Mouse (Mus musculus) heart, postnatal 0 days (tissue): Measurements from ENCODE around the gene Rbfox1. TPM values are rescaled to one million over a fixed set of nuclear protein-coding genes. Genes with fewer than 3 reads are reported as not detected.

Source experiments
- ATAC-seq: fragments of 200-750 bp; cut with Nextera tagmentation; 2 replicates; pipeline ENCODE4 v1.8.0; 2017; ENCODE audit warnings: low read depth, moderate number of reproducible peaks, moderate library complexity; ENCODE audit not compliant: insufficient read depth
- DNase-seq: peaks from one replicate; pipeline ENCODE4 v3.0.0-alpha.2; 2016; ENCODE audit warnings: low spot score
- H3K27ac ChIP-seq: fragments of 300-500 bp; sonication (generic); 2 replicates; pipeline ENCODE4 v1.5.1; 2014; ENCODE audit warnings: low read depth, mild to moderate bottlenecking
- H3K27me3 ChIP-seq: fragments of 300-500 bp; sonication (generic); 2 replicates; pipeline ENCODE4 v1.6.1; 2014; ENCODE audit warnings: low read length, mixed read lengths; ENCODE audit not compliant: control insufficient read depth, insufficient read depth
- H3K36me3 ChIP-seq: fragments of 300-500 bp; sonication (generic); replicated peaks from 2 replicates; pipeline ENCODE4 v1.6.1; 2014; ENCODE audit warnings: low read length, mixed read lengths; ENCODE audit not compliant: control insufficient read depth, insufficient read depth
- H3K4me1 ChIP-seq: fragments of 300-500 bp; sonication (generic); 2 replicates; pipeline ENCODE4 v1.6.1; 2014; ENCODE audit warnings: antibody characterized with exemption; ENCODE audit not compliant: control insufficient read depth, insufficient read depth
- H3K4me2 ChIP-seq: fragments of 300-500 bp; sonication (generic); 2 replicates; pipeline ENCODE4 v1.6.1; 2014; ENCODE audit warnings: low read depth, mild to moderate bottlenecking, low read length, moderate library complexity
- H3K4me3 ChIP-seq: fragments of 300-500 bp; sonication (generic); 2 replicates; pipeline ENCODE4 v1.5.1; 2014; ENCODE audit warnings: low read depth, low read length
- H3K9ac ChIP-seq: fragments of 300-500 bp; sonication (generic); replicated peaks from 2 replicates; pipeline ENCODE4 v1.6.1; 2014; ENCODE audit warnings: low read depth, low read length, mixed read lengths
- H3K9me3 ChIP-seq: fragments of 300-500 bp; sonication (generic); replicated peaks from 2 replicates; pipeline ENCODE4 v1.6.1; 2016; ENCODE audit warnings: low read length; ENCODE audit not compliant: control insufficient read depth
- CTCF ChIP-seq: IDR thresholded peaks from 2 replicates; pipeline ENCODE4 v1.5.1; 2016; ENCODE audit warnings: antibody characterized with exemption, control low read depth, low read depth
- EP300 ChIP-seq: IDR thresholded peaks from 2 replicates; pipeline ENCODE4 v1.6.1; 2016; ENCODE audit warnings: antibody characterized with exemption, low read depth
- WGBS: fragments of 180-500 bp; shearing (Covaris S2); extraction: QIAGEN DNeasy Blood & Tissue Kit; methylation state at CpG from one replicate; pipeline ENCODE4 v1.1.7; 2014; 5-methylcytosine and 5-hydroxymethylcytosine counted together
- polyA plus RNA-seq: library from polyadenylated mRNA; unstranded; fragments of >200 nt; fragmentation: Nextera tagmentation; extraction: Ambion mirVana; gene quantifications from 2 replicates; pipeline ENCODE4 v1.2.1, GENCODE M21; 2015
- total RNA-seq: library from RNA; depleted of rRNA; stranded (reverse); fragments of >200 nt; gene quantifications from 2 replicates; pipeline ENCODE4 v1.2.3, GENCODE M21; 2014; ENCODE audit warnings: low replicate concordance

Gene Rbfox1
- total and polyA plus RNA-seq, 2 experiments from 2014 or later = 6.0 to 15.3 TPM

- Histone ChIP-seq H3K4me1 (no peaks in the 10 kb centered on the region), H3K9ac (no peak overlapping the region), H3K27ac (no peak overlapping the region), H3K36me3 (no peaks in the 10 kb centered on the region), H3K27me3 (no peaks in the 10 kb centered on the region), H3K9me3 (0 out of 2 replicates have a peak, but pooled peaks cover 4% of the 10 kb centered on the region), H3K4me3 (no peak overlapping the region), H3K4me2 (no peak overlapping the region)
- TF ChIP-seq CTCF (no peak), EP300 (no peak)
- WGBS = 61% methylated on average over 3 of the region's 3 CpGs
- DNase-seq = no peak
- ATAC-seq = no peak
Measured at GRCm38 (mm10) chr16:6421623-6422145, 536.5 kb downstream of the Rbfox1 start.

- H3K27me3 ChIP-seq = no peaks in the 10 kb centered on the region
- H3K4me2 ChIP-seq = no peak overlapping the region
- ATAC-seq (no peak), DNase-seq (no peak)
- no peaks in the 10 kb centered on the region for H3K36me3 ChIP-seq
- WGBS = 67% methylated on average over 4 of the region's 4 CpGs
- no peak overlapping the region for H3K27ac ChIP-seq
- no peak for TF ChIP-seq EP300
- H3K4me1 ChIP-seq = no peaks in the 10 kb centered on the region
- H3K4me3 ChIP-seq = no peak overlapping the region
- 0 out of 2 replicates have a peak, but pooled peaks cover 4% of the 10 kb centered on the region for H3K9me3 ChIP-seq
- no peak overlapping the region for H3K9ac ChIP-seq
Measured at GRCm38 (mm10) chr16:6423878-6424409, 538.8 kb downstream of the Rbfox1 start.

DNA sequence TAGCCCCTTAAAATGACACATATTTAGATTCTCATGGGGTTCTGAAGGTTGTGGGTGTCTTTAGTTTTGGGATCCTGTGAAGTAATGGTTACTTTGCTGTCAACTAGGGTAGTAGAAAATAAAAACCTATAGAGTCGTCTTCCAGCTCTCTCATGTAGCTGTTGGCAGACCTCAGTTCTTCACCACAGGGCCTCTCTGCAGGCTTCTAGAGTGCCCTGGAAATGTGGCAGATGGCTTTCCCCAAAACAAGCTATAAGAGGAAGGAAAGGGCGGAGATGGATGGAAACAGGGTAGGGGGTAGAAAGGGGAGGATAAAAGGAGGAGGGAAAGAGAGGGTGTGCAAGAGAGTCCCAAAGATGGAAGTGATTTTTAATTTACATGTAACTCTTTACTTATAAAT lies 539.6 kb downstream of the Rbfox1 start:
- TF ChIP-seq CTCF = no peak
- no peak for TF ChIP-seq EP300
- H3K4me2 ChIP-seq = no peak overlapping the region
- H3K4me1 ChIP-seq = no peaks in the 10 kb centered on the region
- H3K36me3 ChIP-seq = no peaks in the 10 kb centered on the region
- ATAC-seq = no peak
- H3K27me3 ChIP-seq = no peaks in the 10 kb centered on the region
- DNase-seq = no peak
- H3K9me3 ChIP-seq = 0 out of 2 replicates have a peak, but pooled peaks cover 4% of the 10 kb centered on the region
- no peak overlapping the region for H3K27ac ChIP-seq
- 73% methylated on average over 2 of the region's 2 CpGs for WGBS
- H3K9ac ChIP-seq = no peak overlapping the region
- H3K4me3 ChIP-seq = no peak overlapping the region

- H3K4me3 ChIP-seq = no peak overlapping the region
- 73% methylated on average over 12 of the region's 12 CpGs for WGBS
- DNase-seq (no peak), ATAC-seq (no peak)
- no peaks in the 10 kb centered on the region for H3K36me3 ChIP-seq
- no peak overlapping the region for H3K9ac ChIP-seq
- H3K9me3 ChIP-seq = no peaks in the 10 kb centered on the region
- no peaks in the 10 kb centered on the region for H3K27me3 ChIP-seq
- no peak overlapping the region for H3K4me2 ChIP-seq
- H3K4me1 ChIP-seq = no peaks in the 10 kb centered on the region
- TF ChIP-seq EP300 = no peak
- no peak for TF ChIP-seq CTCF
- no peak overlapping the region for H3K27ac ChIP-seq
Measured at GRCm38 (mm10) chr16:6427292-6428281, 542.4 kb downstream of the Rbfox1 start.

- ATAC-seq = no peak
- H3K27ac ChIP-seq = no peak overlapping the region
- no peaks in the 10 kb centered on the region for H3K27me3 ChIP-seq
Measured at GRCm38 (mm10) chr16:6430981-6431380, 545.8 kb downstream of the Rbfox1 start.

More at GRCm38 (mm10) chr16:6430981-6431380, 545.8 kb downstream of the Rbfox1 start:
- Histone ChIP-seq H3K4me1 (no peaks in the 10 kb centered on the region), H3K9ac (no peak overlapping the region), H3K36me3 (no peaks in the 10 kb centered on the region), H3K4me3 (no peak overlapping the region), H3K9me3 (no peaks in the 10 kb centered on the region), H3K4me2 (no peak overlapping the region)
- whole genome bisulfite sequencing = 77% methylated on average over 2 of the region's 2 CpGs
- DNase-seq = no peak
- TF ChIP-seq CTCF (no peak), EP300 (no peak)
